Mouse (Mus musculus): ENCODE data around the gene Abhd18. TPM values are rescaled to one million over a fixed set of nuclear protein-coding genes. Genes with fewer than 3 reads are reported as not detected.

Gene Abhd18
- total and polyA plus RNA-seq, 3 experiments: 1.5 to 29.1 (median 27.6) TPM

GRCm38 (mm10) chr3:40938189-40938588, 91.4 kb downstream of the Abhd18 start:
- no peak overlapping the region for H3K4me3 ChIP-seq (ENCODE audit: low read depth, low read length)

GRCm38 (mm10) chr3:40938592-40938991, 91.8 kb downstream of the Abhd18 start:
- Histone ChIP-seq H3K27me3 (ENCODE audit: insufficient read depth, low read length) (no peaks in the 10 kb centered on the region), H3K4me1 (ENCODE audit: insufficient read depth, low read depth, low read length) (0 out of 2 replicates have a peak, but pooled peaks cover 3% of the 10 kb centered on the region), H3K4me3 (ENCODE audit: low read depth, low read length) (no peak overlapping the region), H3K36me3 (replicated peaks) (peaks cover 26% of the 10 kb centered on the region), H3K9me3 (replicated peaks) (no peaks in the 10 kb centered on the region)
- ATAC-seq (ENCODE audit: extremely low read depth, insufficient number of reproducible peaks, low FRiP score, poor library complexity, severe bottlenecking): no peak
- TF ChIP-seq GATA2 (IDR thresholded peaks at IDR 0.05; ENCODE audit: borderline replicate concordance, low read depth, low read length) (no peak), POLR2AphosphoS5 (IDR thresholded peaks at IDR 0.05; ENCODE audit: insufficient replicate concordance, low read depth, low read length) (no peak)
- no peak for DNase-seq (ENCODE audit: low spot score)

More at GRCm38 (mm10) chr3:40938189-40938588, 91.4 kb downstream of the Abhd18 start:
- Histone ChIP-seq H3K36me3 (replicated peaks) (peaks cover 30% of the 10 kb centered on the region), H3K27me3 (ENCODE audit: insufficient read depth, low read length) (no peaks in the 10 kb centered on the region), H3K9me3 (replicated peaks) (no peaks in the 10 kb centered on the region), H3K4me1 (ENCODE audit: insufficient read depth, low read depth, low read length) (0 out of 2 replicates have a peak, but pooled peaks cover 3% of the 10 kb centered on the region)
- TF ChIP-seq GATA1 (IDR thresholded peaks at IDR 0.05; ENCODE audit: borderline replicate concordance, low read length) (no peak), GATA2 (IDR thresholded peaks at IDR 0.05; ENCODE audit: borderline replicate concordance, low read depth, low read length) (no peak), CTCF (IDR thresholded peaks at IDR 0.05; ENCODE audit: low read depth, low read length) (no peak), POLR2AphosphoS5 (IDR thresholded peaks at IDR 0.05; ENCODE audit: insufficient replicate concordance, low read depth, low read length) (no peak), TAL1 (conservative IDR thresholded peaks at IDR 0.05; ENCODE audit: low read depth, low read length) (no peak)
- no peak for DNase-seq (ENCODE audit: low spot score)
- no peak for ATAC-seq (ENCODE audit: extremely low read depth, insufficient number of reproducible peaks, low FRiP score, poor library complexity, severe bottlenecking)

- no peak overlapping the region for H3K4me3 ChIP-seq (ENCODE audit: low read depth, low read length)
- DNase-seq (ENCODE audit: low spot score): no peak
- no peak for TF ChIP-seq TAL1 (conservative IDR thresholded peaks at IDR 0.05; ENCODE audit: low read depth, low read length)
- TF ChIP-seq GATA1 (IDR thresholded peaks at IDR 0.05; ENCODE audit: borderline replicate concordance, low read length): no peak
- no peak for TF ChIP-seq POLR2AphosphoS5 (IDR thresholded peaks at IDR 0.05; ENCODE audit: insufficient replicate concordance, low read depth, low read length)
- TF ChIP-seq CTCF (IDR thresholded peaks at IDR 0.05; ENCODE audit: low read depth, low read length): no peak
- no peak for TF ChIP-seq GATA2 (IDR thresholded peaks at IDR 0.05; ENCODE audit: borderline replicate concordance, low read depth, low read length)
- no peaks in the 10 kb centered on the region for H3K27me3 ChIP-seq (ENCODE audit: insufficient read depth, low read length)
- H3K4me1 ChIP-seq (ENCODE audit: insufficient read depth, low read depth, low read length): 0 out of 2 replicates have a peak, but pooled peaks cover 3% of the 10 kb centered on the region
- no peak for ATAC-seq (ENCODE audit: extremely low read depth, insufficient number of reproducible peaks, low FRiP score, poor library complexity, severe bottlenecking)
- H3K36me3 ChIP-seq (replicated peaks): peaks cover 22% of the 10 kb centered on the region
- H3K9me3 ChIP-seq (replicated peaks): no peaks in the 10 kb centered on the region
Measured at GRCm38 (mm10) chr3:40939019-40939418, 92.2 kb downstream of the Abhd18 start.

GRCm38 (mm10) chr3:40949170-40949902, 102.6 kb downstream of the Abhd18 start, which contains the start of gene Larp1b:
Larp1b (plus strand) TSS chr3:40949828.
- Histone ChIP-seq H3K36me3 (replicated peaks) (no peaks in the 10 kb centered on the region), H3K9me3 (replicated peaks) (no peaks in the 10 kb centered on the region), H3K4me3 (ENCODE audit: low read depth, low read length) (peak within 1 kb of the TSS; percentile 91), H3K27me3 (ENCODE audit: insufficient read depth, low read length) (no peaks in the 10 kb centered on the region), H3K4me1 (ENCODE audit: insufficient read depth, low read depth, low read length) (peaks cover 40% of the 10 kb centered on the region)
- TF ChIP-seq GATA1 (IDR thresholded peaks at IDR 0.05; ENCODE audit: borderline replicate concordance, low read length) (no peak), TAL1 (conservative IDR thresholded peaks at IDR 0.05; ENCODE audit: low read depth, low read length) (no peak), POLR2AphosphoS5 (IDR thresholded peaks at IDR 0.05; ENCODE audit: insufficient replicate concordance, low read depth, low read length) (no peak), GATA2 (IDR thresholded peaks at IDR 0.05; ENCODE audit: borderline replicate concordance, low read depth, low read length) (no peak), CTCF (IDR thresholded peaks at IDR 0.05; ENCODE audit: low read depth, low read length) (no peak)
- DNase-seq (ENCODE audit: low spot score) (peak; percentile 93), ATAC-seq (ENCODE audit: extremely low read depth, insufficient number of reproducible peaks, low FRiP score, poor library complexity, severe bottlenecking) (peak; percentile 85)

GRCm38 (mm10) chr3:40949903-40950600, 103.3 kb downstream of the Abhd18 start:
- H3K36me3 ChIP-seq (replicated peaks): no peaks in the 10 kb centered on the region

GRCm38 (mm10) chr3:40950601-40951201, 103.9 kb downstream of the Abhd18 start:
- ATAC-seq (ENCODE audit: extremely low read depth, insufficient number of reproducible peaks, low FRiP score, poor library complexity, severe bottlenecking): 0 out of 2 replicates have a peak, but pooled peaks have one; percentile 30
- peak; percentile 58 for DNase-seq (ENCODE audit: low spot score)
- H3K36me3 ChIP-seq (replicated peaks): no peaks in the 10 kb centered on the region
- no peak for TF ChIP-seq CTCF (IDR thresholded peaks at IDR 0.05; ENCODE audit: low read depth, low read length)
- TF ChIP-seq TAL1 (conservative IDR thresholded peaks at IDR 0.05; ENCODE audit: low read depth, low read length): no peak
- TF ChIP-seq GATA1 (IDR thresholded peaks at IDR 0.05; ENCODE audit: borderline replicate concordance, low read length): no peak
- no peak for TF ChIP-seq GATA2 (IDR thresholded peaks at IDR 0.05; ENCODE audit: borderline replicate concordance, low read depth, low read length)
- TF ChIP-seq POLR2AphosphoS5 (IDR thresholded peaks at IDR 0.05; ENCODE audit: insufficient replicate concordance, low read depth, low read length): no peak
- H3K4me3 ChIP-seq (ENCODE audit: low read depth, low read length): peak overlapping the region; percentile 91
- H3K27me3 ChIP-seq (ENCODE audit: insufficient read depth, low read length): no peaks in the 10 kb centered on the region
- no peaks in the 10 kb centered on the region for H3K9me3 ChIP-seq (replicated peaks)
- H3K4me1 ChIP-seq (ENCODE audit: insufficient read depth, low read depth, low read length): peaks cover 41% of the 10 kb centered on the region

More at GRCm38 (mm10) chr3:40949903-40950600, 103.3 kb downstream of the Abhd18 start:
- Histone ChIP-seq H3K9me3 (replicated peaks) (no peaks in the 10 kb centered on the region), H3K4me1 (ENCODE audit: insufficient read depth, low read depth, low read length) (peaks cover 41% of the 10 kb centered on the region), H3K4me3 (ENCODE audit: low read depth, low read length) (peak overlapping the region; percentile 91), H3K27me3 (ENCODE audit: insufficient read depth, low read length) (no peaks in the 10 kb centered on the region)
- DNase-seq (ENCODE audit: low spot score) (peak; percentile 52), ATAC-seq (ENCODE audit: extremely low read depth, insufficient number of reproducible peaks, low FRiP score, poor library complexity, severe bottlenecking) (no peak)
- TF ChIP-seq TAL1 (conservative IDR thresholded peaks at IDR 0.05; ENCODE audit: low read depth, low read length) (no peak), GATA2 (IDR thresholded peaks at IDR 0.05; ENCODE audit: borderline replicate concordance, low read depth, low read length) (no peak), GATA1 (IDR thresholded peaks at IDR 0.05; ENCODE audit: borderline replicate concordance, low read length) (no peak), CTCF (IDR thresholded peaks at IDR 0.05; ENCODE audit: low read depth, low read length) (no peak), POLR2AphosphoS5 (IDR thresholded peaks at IDR 0.05; ENCODE audit: insufficient replicate concordance, low read depth, low read length) (no peak)

All from G1E (cell line).